Mouse (Mus musculus): ENCODE data around the gene Gm20518. TPM values are rescaled to one million over a fixed set of nuclear protein-coding genes. Genes with fewer than 3 reads are reported as not detected.

Gm20518 gene
- polyA plus RNA-seq, 2 experiments: 0.25 TPM; not detected in 1

DNA sequence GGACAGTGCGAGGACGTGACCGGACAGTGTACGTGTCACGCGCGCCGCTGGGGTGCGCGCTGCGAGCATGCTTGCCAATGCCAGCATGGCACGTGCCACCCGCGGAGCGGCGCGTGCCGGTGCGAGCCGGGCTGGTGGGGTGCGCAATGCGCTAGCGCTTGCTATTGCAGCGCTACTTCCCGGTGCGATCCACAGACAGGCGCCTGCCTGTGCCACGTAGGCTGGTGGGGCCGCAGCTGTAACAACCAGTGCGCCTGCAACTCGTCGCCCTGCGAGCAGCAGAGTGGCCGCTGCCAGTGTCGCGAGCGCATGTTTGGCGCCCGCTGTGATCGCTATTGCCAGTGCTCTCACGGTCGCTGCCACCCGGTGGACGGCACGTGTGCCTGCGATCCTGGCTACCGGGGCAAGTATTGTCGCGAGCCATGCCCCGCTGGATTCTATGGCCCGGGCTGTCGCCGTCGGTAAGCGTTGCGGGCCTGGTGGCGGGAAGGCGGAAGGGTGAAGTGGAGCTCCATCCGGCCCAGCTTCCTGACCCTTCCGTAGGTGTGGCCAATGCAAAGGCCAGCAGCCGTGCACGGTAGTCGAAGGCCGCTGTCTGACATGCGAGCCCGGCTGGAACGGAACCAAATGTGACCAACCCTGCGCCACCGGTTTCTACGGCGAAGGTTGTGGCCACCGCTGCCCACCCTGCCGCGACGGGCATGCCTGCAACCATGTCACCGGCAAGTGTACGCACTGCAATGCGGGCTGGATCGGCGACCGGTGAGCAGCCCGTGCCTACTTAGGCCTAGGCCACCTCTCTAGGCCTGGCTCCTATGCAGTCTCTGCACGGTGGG, 88.4 kb downstream of the Gm20518 start:
- Histone ChIP-seq H3K4me3 (ENCODE audit: insufficient read depth in 1 of 2, low read depth in 2 of 2, low read length in 2 of 2) (peak overlapping the region in 1 of 2 experiments; percentile 35; a peak in 2 of 4 replicates), H3K4me1 (replicated peaks; ENCODE audit: control insufficient read depth in 2 of 2, insufficient read depth in 2 of 2, low read length in 1 of 2) (no peaks in the 10 kb centered on the region), H3K36me3 (replicated peaks; ENCODE audit: control insufficient read depth, insufficient read depth, low read depth) (no peaks in the 10 kb centered on the region), H3K27ac (no peak overlapping the region), H3K9ac (replicated peaks) (no peak overlapping the region), H3K9me3 (ENCODE audit: control insufficient read depth, low read length) (no peaks in the 10 kb centered on the region), H3K4me2 (ENCODE audit: low read depth) (peak overlapping the region; percentile 49), H3K27me3 (ENCODE audit: control insufficient read depth, insufficient read depth, low read length) (peaks cover 98% of the 10 kb centered on the region)
- ATAC-seq (ENCODE audit: insufficient read depth) (no peak), DNase-seq (ENCODE audit: low read depth in 3 of 3, low spot score in 3 of 3) (no peak)
- TF ChIP-seq EP300 (IDR thresholded peaks at IDR 0.05; ENCODE audit: low read depth): no peak
- 0 out of 2 replicates have a peak, but pooled peaks have one; percentile 11 for TF ChIP-seq CTCF (IDR thresholded peaks at IDR 0.05; ENCODE audit: low read depth)
- WGBS (ENCODE audit: insufficient replicate concordance): 2% methylated on average over 83 of the region's 83 CpGs

DNA sequence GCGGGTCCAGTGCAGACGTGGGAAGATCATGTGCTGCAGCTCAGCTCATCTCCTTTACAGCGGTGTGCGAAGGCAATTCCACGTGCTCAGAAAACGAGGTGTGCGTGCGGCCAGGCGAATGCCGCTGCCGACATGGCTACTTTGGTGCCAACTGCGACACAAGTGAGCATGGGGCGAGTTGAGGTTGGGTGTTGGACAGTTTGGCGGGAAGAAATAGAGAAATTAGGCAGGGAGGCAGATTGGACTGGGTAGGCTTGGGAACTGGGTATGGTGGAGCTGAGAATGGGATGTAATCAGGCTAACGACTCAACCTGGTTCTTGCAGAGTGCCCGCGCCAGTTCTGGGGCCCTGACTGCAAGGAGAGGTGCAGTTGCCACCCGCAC, 89.0 kb downstream of the Gm20518 start:
- TF ChIP-seq CTCF (IDR thresholded peaks at IDR 0.05; ENCODE audit: low read depth): no peak
- no peak for TF ChIP-seq EP300 (IDR thresholded peaks at IDR 0.05; ENCODE audit: low read depth)
- no peaks in the 10 kb centered on the region for H3K9me3 ChIP-seq (ENCODE audit: control insufficient read depth, low read length)
- ATAC-seq (ENCODE audit: insufficient read depth) (no peak), DNase-seq (ENCODE audit: low read depth in 3 of 3, low spot score in 3 of 3) (no peak)
- WGBS (ENCODE audit: insufficient replicate concordance): 9% methylated on average over 18 of the region's 18 CpGs
- H3K27ac ChIP-seq: no peak overlapping the region
- no peak overlapping the region for H3K9ac ChIP-seq (replicated peaks)
- no peak overlapping the region for H3K4me2 ChIP-seq (ENCODE audit: low read depth)
- peak overlapping the region in 1 of 2 experiments; percentile 35; a peak in 2 of 4 replicates for H3K4me3 ChIP-seq (ENCODE audit: insufficient read depth in 1 of 2, low read depth in 2 of 2, low read length in 2 of 2)
- H3K27me3 ChIP-seq (ENCODE audit: control insufficient read depth, insufficient read depth, low read length): peaks cover 98% of the 10 kb centered on the region
- no peaks in the 10 kb centered on the region for H3K4me1 ChIP-seq (replicated peaks; ENCODE audit: control insufficient read depth in 2 of 2, insufficient read depth in 2 of 2, low read length in 1 of 2)
- H3K36me3 ChIP-seq (replicated peaks; ENCODE audit: control insufficient read depth, insufficient read depth, low read depth): no peaks in the 10 kb centered on the region

DNA sequence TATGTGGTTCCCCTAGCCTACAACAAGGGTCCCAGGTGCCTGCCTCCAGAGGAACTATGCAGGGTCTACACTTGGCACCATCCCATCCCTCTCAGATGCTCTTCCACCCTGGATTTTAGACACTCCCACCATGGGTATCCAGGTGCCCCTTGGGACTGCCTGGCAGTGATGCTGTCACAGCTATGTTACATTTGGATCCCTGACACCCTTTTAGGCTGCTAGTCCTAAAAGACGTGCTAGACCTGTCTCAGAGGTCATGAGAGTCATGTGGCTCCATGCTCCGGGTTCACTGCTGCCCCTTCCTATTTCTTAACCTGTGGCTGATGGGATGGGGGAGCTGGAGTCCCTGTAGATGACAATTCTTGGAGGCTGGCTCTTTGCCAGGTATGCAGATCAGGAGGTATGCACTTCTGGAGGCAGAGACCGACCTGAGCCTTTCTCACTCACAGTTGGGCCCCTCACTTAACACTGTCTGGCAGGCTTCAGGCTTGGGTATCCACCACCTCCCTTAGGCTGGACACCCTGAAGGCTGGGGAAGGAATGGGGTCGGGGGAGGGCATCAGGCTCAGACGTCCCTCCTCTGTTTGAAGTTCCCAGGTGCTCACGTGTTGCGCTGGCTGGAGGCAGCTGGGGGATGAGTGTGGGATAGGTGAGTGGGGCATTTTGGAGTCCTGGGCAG, 89.6 kb downstream of the Gm20518 start:
- TF ChIP-seq CTCF (IDR thresholded peaks at IDR 0.05; ENCODE audit: low read depth) (no peak), EP300 (IDR thresholded peaks at IDR 0.05; ENCODE audit: low read depth) (no peak)
- no peaks in the 10 kb centered on the region for H3K36me3 ChIP-seq (replicated peaks; ENCODE audit: control insufficient read depth, insufficient read depth, low read depth)
- no peak overlapping the region for H3K4me2 ChIP-seq (ENCODE audit: low read depth)
- no peak overlapping the region for H3K4me3 ChIP-seq (ENCODE audit: insufficient read depth in 1 of 2, low read depth in 2 of 2, low read length in 2 of 2)
- no peaks in the 10 kb centered on the region for H3K4me1 ChIP-seq (replicated peaks; ENCODE audit: control insufficient read depth in 2 of 2, insufficient read depth in 2 of 2, low read length in 1 of 2)
- no peak overlapping the region for H3K27ac ChIP-seq
- DNase-seq (ENCODE audit: low read depth in 3 of 3, low spot score in 3 of 3): no peak
- H3K9me3 ChIP-seq (ENCODE audit: control insufficient read depth, low read length): no peaks in the 10 kb centered on the region
- H3K9ac ChIP-seq (replicated peaks): no peak overlapping the region
- peaks cover 98% of the 10 kb centered on the region for H3K27me3 ChIP-seq (ENCODE audit: control insufficient read depth, insufficient read depth, low read length)
- ATAC-seq (ENCODE audit: insufficient read depth): no peak
- WGBS (ENCODE audit: insufficient replicate concordance): 8% methylated on average over 7 of the region's 7 CpGs

DNA sequence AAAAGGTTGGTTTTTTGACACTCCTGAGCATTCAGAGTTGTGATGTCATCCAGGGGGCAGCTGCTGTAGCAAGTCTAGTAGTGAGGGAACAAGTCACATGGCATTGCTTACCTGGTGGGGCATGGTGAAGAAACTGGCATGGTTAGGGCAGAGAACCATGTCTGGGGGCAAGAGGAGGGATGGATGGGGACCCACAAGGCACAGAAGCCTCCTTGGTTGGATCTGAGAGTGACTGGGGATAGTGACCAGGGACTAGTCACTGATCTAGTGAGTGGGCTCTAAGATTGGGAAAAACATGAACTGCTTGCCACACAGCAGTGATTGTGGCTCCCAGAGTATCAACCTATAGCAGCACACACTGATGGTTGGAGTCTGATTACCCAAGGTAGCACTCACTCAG, 91.9 kb downstream of the Gm20518 start:
- Histone ChIP-seq H3K9ac (replicated peaks) (no peak overlapping the region), H3K27ac (no peak overlapping the region), H3K27me3 (ENCODE audit: control insufficient read depth, insufficient read depth, low read length) (peaks cover 92% of the 10 kb centered on the region), H3K4me3 (ENCODE audit: insufficient read depth in 1 of 2, low read depth in 2 of 2, low read length in 2 of 2) (no peak overlapping the region), H3K36me3 (replicated peaks; ENCODE audit: control insufficient read depth, insufficient read depth, low read depth) (no peaks in the 10 kb centered on the region), H3K4me2 (ENCODE audit: low read depth) (no peak overlapping the region), H3K4me1 (replicated peaks; ENCODE audit: control insufficient read depth in 2 of 2, insufficient read depth in 2 of 2, low read length in 1 of 2) (no peaks in the 10 kb centered on the region), H3K9me3 (ENCODE audit: control insufficient read depth, low read length) (no peaks in the 10 kb centered on the region)
- ATAC-seq (ENCODE audit: insufficient read depth): no peak
- no peak for TF ChIP-seq CTCF (IDR thresholded peaks at IDR 0.05; ENCODE audit: low read depth)
- no peak for DNase-seq (ENCODE audit: low read depth in 3 of 3, low spot score in 3 of 3)

Data from liver, embryonic 14.5 days (tissue).